Mouse (Mus musculus) hindbrain, embryonic 15.5 days (tissue): Measurements from ENCODE around the gene Rfng. TPM values are rescaled to one million over a fixed set of nuclear protein-coding genes. Genes with fewer than 3 reads are reported as not detected.

Source experiments
- polyA plus RNA-seq: library from polyadenylated mRNA; unstranded; fragments of >200 nt; fragmentation: Nextera tagmentation; extraction: Ambion mirVana; gene quantifications from 2 replicates; pipeline ENCODE4 v1.2.1, GENCODE M21; 2015

The Rfng gene
- polyA plus RNA-seq, 1 experiment from 2014 or later, result 141 TPM

Other genes with a start within 250 kb of the Rfng start
- 243 and 246 TPM in 2 replicates for gene Mcrip1, start 234.5 kb downstream of the Rfng start, polyA plus RNA-seq
- not detected in 2 replicates for gene Ppp1r27, start 233.1 kb downstream of the Rfng start, polyA plus RNA-seq
- 263 and 274 TPM in 2 replicates for gene P4hb, start 211.0 kb downstream of the Rfng start, polyA plus RNA-seq
- 492 and 533 TPM in 2 replicates for gene Arhgdia, start 202.6 kb downstream of the Rfng start, polyA plus RNA-seq
- 247 and 251 TPM in 2 replicates for gene Alyref, start 185.8 kb downstream of the Rfng start, polyA plus RNA-seq
- gene Anapc11, start 185.8 kb downstream of the Rfng start, polyA plus RNA-seq, result 200 and 215 TPM in 2 replicates
- 0.71 and 1.1 TPM in 2 replicates for gene Npb, start 175.7 kb downstream of the Rfng start, polyA plus RNA-seq
- 213 and 226 TPM in 2 replicates for gene Pcyt2, start 166.3 kb downstream of the Rfng start, polyA plus RNA-seq
- 43.4 and 45.6 TPM in 2 replicates for gene Sirt7, start 159.0 kb downstream of the Rfng start, polyA plus RNA-seq
- 42.5 and 42.7 TPM in 2 replicates for gene Mafg, start 150.6 kb downstream of the Rfng start, polyA plus RNA-seq
- gene Pycr1, start 140.4 kb downstream of the Rfng start, polyA plus RNA-seq, result 19.0 and 21.3 TPM in 2 replicates
- 0.67 and 1.0 TPM in 2 replicates for gene Myadml2, start 136.0 kb downstream of the Rfng start, polyA plus RNA-seq
- 2.2 and 2.3 TPM in 2 replicates for gene Notum, start 123.0 kb downstream of the Rfng start, polyA plus RNA-seq
- gene Aspscr1, start 111.2 kb downstream of the Rfng start, polyA plus RNA-seq, result 140 and 154 TPM in 2 replicates
- gene Cenpx, start 70.5 kb downstream of the Rfng start, polyA plus RNA-seq, result 107 and 109 TPM in 2 replicates
- 74.9 and 81.2 TPM in 2 replicates for gene Lrrc45, start 70.3 kb downstream of the Rfng start, polyA plus RNA-seq
- 540 and 587 TPM in 2 replicates for gene Rac3, start 62.7 kb downstream of the Rfng start, polyA plus RNA-seq
- gene Dcxr, start 56.9 kb downstream of the Rfng start, polyA plus RNA-seq, result 8.8 and 10.4 TPM in 2 replicates
- gene Cbr2, start 52.1 kb downstream of the Rfng start, polyA plus RNA-seq, result 0.97 and 2.1 TPM in 2 replicates
- gene Hmga1b, start 21.4 kb downstream of the Rfng start, polyA plus RNA-seq, result 2.1 and 2.9 TPM in 2 replicates
- gene Gps1, start 65 bp upstream of the Rfng start, polyA plus RNA-seq, result 275 and 300 TPM in 2 replicates
- gene Dus1l, start 12.2 kb upstream of the Rfng start, polyA plus RNA-seq, result 45.2 and 48.6 TPM in 2 replicates
- gene Fasn, start 40.3 kb upstream of the Rfng start, polyA plus RNA-seq, result 90.0 and 94.7 TPM in 2 replicates
- gene Ccdc57, start 148.7 kb upstream of the Rfng start, polyA plus RNA-seq, result 5.7 and 6.1 TPM in 2 replicates
- gene Slc16a3, start 164.3 kb upstream of the Rfng start, polyA plus RNA-seq, result 10.4 and 10.9 TPM in 2 replicates
- gene Csnk1d, start 207.1 kb upstream of the Rfng start, polyA plus RNA-seq, result 147 and 149 TPM in 2 replicates